Mouse (Mus musculus) MEL-GATA-1-ER (cell line): ENCODE data around the gene Smg1.
A peak's percentile ranks its signal among the peaks of the same experiment; 100 is the strongest.

Source experiments
- DNase-seq: peaks from one replicate; pipeline ENCODE4 v3.0.0-alpha.2; 2012; ENCODE audit warnings: low read depth; ENCODE audit errors: extremely low read depth

The Smg1 gene

GRCm38 (mm10) chr7:118143602-118144001 is 99.9 kb downstream of the Smg1 start:
- no peak for DNase-seq

DNA sequence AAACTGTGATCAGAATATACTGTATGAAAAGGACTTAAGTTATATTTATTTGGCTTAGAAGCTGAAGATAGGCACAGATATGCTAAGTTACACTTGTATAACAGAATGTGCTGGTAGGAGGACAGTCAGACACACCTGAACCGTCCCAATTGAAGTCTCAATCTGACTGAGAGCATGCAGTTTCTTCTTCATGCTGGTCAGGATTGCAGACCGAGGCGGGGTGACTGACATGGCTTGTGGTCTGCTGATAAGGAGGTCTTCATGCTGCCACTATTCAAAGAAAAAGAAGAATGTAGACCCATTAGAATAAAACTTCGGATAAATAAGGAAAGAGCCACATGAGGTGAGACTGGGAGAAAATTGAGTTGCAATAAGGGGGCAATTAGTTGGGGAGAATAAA is 100.3 kb downstream of the Smg1 start:
- DNase-seq, result no peak

GRCm38 (mm10) chr7:118141271-118141670 is 102.2 kb downstream of the Smg1 start:
- no peak for DNase-seq

- no peak for DNase-seq
These were observed 108.3 kb downstream of the Smg1 start for GRCm38 (mm10) chr7:118135128-118135527.

GRCm38 (mm10) chr7:118129430-118130041 is 113.9 kb downstream of the Smg1 start, which contains the start of gene Arl6ip1:
Gene Arl6ip1 (minus strand): TSS chr7:118129662.
- DNase-seq, result peak; percentile 99

DNA sequence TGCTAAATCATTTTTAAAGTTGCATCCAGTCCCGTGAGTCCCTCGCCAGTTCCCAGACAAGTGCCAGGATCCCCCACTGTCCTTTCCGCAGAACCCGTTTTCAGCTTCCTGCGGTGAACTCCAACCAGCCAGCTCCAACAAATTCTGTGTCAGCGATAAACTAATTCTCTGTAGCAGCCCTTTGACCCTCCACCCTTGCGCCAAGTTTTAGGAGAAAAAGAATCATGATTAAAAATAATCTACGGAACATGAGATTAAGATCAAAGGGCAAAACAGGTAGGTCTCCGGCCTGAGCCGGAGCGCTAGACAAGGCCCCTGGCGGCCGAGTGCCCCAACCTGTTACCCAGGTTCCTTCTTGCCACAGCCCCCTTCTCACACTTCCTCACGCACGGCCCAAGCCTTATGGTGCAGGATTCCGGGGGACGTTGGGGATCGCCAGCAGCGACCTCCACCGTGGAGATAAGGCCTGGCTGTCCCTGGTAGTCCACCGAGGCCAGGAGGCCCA is 114.5 kb downstream of the Smg1 start:
- DNase-seq, result no peak

GRCm38 (mm10) chr7:118126219-118126875 is 117.1 kb downstream of the Smg1 start:
- peak; percentile 78 for DNase-seq

GRCm38 (mm10) chr7:118125736-118126135 is 117.7 kb downstream of the Smg1 start:
- no peak for DNase-seq

DNA sequence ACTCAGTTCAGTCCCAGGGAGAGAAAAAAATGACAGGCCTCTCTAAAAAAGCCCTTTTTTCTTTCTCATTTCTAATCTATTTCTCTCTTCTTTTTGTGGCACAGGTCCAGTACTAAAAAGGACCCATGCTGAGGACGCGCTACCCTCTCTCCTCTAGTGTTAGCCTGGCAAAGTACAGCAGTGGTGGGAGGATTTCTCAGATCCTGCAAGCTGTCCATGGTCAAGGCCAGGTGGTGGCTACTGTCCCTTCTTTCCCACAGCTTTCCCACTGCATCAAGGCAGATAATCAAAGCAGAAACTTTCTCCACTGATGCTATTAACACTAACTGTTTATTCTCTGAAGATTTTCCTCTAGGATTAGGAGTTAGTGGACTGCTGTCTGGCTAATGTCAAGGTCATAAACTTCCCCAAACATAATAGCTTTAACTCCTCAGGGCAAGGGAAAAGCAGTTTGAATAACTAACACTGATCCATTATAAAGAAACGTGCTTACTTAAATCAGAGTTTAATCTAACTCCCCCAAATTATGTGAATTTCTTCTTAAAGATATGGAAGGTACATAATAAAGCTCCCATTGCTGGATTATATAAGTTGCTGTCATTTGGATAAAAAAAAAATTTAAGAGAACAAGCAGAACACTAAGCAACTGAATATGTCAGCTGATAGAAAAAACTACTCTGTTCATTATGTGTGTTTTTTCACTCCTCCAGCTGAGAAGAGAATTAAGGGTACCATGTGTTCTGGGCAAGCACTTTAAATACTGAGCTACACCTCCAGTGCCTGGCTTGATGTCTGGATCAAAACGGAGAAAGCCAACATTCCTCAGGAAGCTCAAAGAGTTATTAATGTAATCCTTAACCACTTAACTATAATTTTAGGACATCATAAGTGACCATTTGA is 119.7 kb downstream of the Smg1 start:
- DNase-seq, result no peak

- DNase-seq, result no peak
These were observed 121.2 kb downstream of the Smg1 start for GRCm38 (mm10) chr7:118122235-118122634.

- DNase-seq, result no peak
These were observed 122.8 kb downstream of the Smg1 start for GRCm38 (mm10) chr7:118120654-118121053.

DNA sequence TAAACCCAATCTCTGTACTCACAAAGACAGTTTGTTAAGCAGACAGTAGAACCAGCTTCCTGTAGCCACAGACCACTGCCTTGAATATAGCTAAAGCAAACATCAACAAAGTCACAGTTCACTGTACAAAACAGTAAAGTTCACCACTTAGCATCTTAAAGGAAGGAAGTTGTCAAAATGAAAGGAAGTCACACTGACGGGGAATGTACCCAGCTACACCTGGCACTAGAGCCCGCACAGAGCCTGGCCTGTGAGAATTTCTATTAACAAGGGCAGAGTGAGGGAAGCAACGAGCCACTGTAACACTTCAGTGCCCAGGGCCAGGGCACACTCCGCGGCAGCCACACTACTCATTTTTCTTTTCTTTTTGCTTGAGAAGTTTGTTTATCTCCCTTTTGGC is 123.5 kb downstream of the Smg1 start:
- no peak for DNase-seq

GRCm38 (mm10) chr7:118119142-118119541 is 124.3 kb downstream of the Smg1 start:
- DNase-seq, result no peak

DNA sequence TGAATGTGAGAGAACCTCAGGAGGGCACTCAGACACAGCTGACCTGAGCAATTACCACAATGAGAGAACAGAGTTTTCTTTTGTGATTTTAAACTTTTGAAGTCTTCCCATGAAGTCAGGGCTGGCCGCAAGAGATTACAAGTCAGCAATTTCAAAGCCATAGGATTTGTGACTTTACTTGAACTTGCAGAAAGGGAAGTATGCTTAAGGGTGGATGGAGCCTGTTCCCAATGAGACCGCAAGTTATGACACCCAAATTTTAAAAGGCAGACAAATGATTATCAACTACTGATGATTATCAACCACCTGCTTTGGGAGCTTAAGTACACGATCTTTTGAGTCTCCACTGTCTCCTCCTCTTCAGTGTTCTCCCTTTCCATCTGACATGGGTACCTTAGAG is 125.0 kb downstream of the Smg1 start:
- DNase-seq, result peak; percentile 76

- DNase-seq, result no peak
These were observed 125.8 kb downstream of the Smg1 start for GRCm38 (mm10) chr7:118117539-118118210.

- peak; percentile 82 for DNase-seq
These were observed 126.5 kb downstream of the Smg1 start for GRCm38 (mm10) chr7:118116787-118117538.

DNA sequence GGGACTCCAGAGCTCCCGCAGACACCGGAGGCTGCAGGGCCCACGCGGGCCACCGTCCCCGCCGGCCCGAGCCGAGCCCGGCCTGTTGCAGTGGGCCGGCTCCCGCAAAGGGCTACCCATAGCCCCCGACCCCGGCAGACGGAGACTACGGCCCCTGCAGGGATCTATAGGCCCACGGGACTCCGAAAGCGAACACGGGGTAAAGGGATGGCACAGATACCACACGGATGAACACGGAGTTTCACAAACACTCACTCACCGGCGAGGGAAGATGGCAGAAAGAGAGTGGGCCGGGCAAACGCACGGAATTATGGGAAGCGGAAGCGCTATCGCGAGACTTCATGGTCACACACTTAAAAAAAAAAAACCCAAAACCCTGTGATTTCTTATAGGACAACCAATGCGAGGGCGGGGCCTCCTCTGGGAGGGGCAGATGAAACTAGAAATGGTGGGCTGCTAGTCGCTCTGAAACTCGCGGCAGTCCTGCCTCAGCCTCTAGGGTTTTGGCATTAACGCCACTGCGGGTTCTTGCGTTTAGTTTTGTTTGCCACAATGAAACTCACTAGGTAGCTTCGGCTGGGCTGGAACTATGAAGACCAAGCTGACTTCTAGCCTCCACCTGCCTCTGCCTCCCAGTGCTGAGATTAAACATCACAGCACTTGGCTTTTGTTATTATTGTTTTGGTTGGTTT is 127.4 kb downstream of the Smg1 start, which contains the start of gene Rps15a:
TSS of gene Rps15a (minus strand) at position 312 of the 692 bp plus-strand sequence.
- peak; percentile 86 for DNase-seq

- DNase-seq, result no peak
These were observed 128.0 kb downstream of the Smg1 start for GRCm38 (mm10) chr7:118115533-118115876.

GRCm38 (mm10) chr7:118113541-118114297 is 129.8 kb downstream of the Smg1 start:
- no peak for DNase-seq
